Mouse (Mus musculus) embryonic fibroblast, embryonic 13.5 days (primary cell): ENCODE data around the gene Plekha4.

ENCODE experiments used
- CTCF ChIP-seq: IDR thresholded peaks from 2 replicates; pipeline ENCODE4 v1.5.1; 2011; ENCODE audit warnings: mild to moderate bottlenecking, control low read depth, low read length, moderate library complexity, borderline replicate concordance; ENCODE audit not compliant: insufficient read depth
- POLR2A ChIP-seq: IDR thresholded peaks from 2 replicates; pipeline ENCODE4 v1.6.1; 2011; ENCODE audit warnings: low read depth, mild to moderate bottlenecking, control low read depth, low read length, moderate library complexity

- no peak for TF ChIP-seq CTCF
- no peak for TF ChIP-seq POLR2A
These were observed 34.9 kb upstream of the Plekha4 start for GRCm38 (mm10) chr7:45491264-45491663.
